Mouse (Mus musculus): ENCODE measurements around the gene Smim24.

Gene Smim24

DNA sequence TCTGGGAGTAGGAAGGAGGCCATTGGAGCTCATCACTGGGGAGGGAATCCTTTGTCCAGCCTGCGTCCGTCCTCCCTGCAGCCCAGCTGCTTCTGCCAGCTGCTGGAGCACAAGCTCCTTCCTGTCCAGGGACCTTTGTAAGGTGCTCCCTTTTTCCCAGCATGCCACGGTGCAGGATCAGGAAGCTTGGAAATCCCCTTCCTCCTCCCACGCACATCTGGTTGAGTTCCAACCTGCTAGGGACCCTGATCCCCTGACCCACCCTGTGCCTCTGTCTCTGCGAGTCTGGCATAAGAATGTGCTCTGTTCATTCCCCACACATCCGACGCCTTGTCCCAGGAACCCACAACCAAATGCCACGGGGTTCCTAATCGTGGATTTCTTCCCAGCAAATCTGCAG is 18.1 kb downstream of the Smim24 start:
- no peak for DNase-seq

DNA sequence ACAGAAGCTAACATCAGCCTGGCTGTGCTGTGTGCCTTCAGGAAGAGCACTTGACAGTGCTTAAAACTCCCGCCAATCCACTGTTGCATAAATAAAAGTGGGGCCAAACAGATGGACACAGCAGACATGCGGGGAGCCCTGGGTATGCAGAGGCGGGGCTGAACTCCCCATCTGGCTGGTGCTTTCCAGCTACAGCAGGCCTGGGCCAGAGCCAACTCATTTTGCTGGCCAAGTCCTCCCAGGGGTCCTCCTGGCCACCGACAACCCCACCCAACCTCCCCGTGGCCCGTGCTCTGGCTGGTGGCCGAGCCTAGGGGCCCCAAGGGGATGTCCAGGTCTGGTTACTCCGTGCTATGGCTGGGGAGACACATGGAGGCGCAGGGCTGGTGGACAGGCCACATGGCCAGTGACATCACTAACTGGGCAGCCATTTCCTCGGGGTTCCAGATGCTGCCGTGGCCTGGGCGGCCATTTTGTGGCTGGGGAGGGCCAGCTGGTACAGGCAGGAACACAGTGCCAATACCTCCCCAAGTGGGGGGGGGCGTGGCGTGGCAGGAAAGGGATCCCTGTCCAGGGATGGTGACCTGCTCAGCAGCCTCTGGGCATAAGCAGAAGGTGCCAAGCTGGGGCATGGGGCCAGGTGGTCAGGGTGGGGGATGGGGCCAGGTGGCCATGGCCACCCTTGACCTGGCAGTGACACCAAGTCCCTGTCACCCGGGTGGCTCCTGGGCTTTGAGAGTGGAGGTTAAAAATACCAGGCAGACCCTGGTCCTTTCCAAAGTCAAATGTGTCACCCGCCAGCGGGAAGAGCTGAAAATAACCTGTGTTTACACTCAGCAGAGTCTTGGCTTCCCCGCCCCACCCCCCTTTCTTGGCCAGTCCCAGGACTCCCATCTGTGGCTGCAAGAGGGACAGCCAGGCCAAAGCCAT is 18.9 kb downstream of the Smim24 start:
- DNase-seq = peak; percentile 83 to 89

DNA sequence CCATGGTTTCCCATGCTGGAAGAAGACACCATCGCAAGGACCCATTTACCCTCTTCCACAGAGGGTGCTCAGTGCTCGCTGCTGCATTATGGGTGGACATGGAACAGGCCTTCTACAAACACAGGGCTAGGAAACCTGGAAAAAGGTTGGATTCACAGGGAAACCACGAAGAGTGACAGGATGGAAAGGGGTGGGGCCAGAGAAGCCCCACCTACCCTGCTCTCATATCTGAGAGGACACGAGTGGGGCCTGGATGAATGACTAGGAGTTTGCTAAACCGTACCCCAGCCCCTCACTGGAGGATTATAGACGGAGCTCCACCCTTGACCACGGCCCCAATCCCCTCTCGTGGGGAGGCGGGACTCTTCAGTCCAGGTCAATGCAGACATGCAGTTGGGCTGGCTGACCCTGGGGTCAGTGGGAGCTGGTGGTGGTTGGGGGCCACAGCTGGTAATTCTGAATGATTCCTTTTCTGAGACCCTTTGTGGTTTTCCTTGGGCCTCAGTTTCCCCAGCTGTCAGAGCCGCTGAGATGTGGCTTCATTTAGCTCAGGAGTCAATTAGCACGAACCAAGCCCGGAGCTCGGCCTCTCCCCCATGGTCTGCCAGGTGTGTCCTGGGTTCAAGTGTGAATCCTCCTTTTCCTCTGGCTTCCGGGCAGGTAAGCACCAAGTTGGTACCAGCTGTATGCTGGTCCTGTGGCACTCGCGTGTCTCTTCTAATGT is 19.9 kb downstream of the Smim24 start:
- DNase-seq = no peak

DNA sequence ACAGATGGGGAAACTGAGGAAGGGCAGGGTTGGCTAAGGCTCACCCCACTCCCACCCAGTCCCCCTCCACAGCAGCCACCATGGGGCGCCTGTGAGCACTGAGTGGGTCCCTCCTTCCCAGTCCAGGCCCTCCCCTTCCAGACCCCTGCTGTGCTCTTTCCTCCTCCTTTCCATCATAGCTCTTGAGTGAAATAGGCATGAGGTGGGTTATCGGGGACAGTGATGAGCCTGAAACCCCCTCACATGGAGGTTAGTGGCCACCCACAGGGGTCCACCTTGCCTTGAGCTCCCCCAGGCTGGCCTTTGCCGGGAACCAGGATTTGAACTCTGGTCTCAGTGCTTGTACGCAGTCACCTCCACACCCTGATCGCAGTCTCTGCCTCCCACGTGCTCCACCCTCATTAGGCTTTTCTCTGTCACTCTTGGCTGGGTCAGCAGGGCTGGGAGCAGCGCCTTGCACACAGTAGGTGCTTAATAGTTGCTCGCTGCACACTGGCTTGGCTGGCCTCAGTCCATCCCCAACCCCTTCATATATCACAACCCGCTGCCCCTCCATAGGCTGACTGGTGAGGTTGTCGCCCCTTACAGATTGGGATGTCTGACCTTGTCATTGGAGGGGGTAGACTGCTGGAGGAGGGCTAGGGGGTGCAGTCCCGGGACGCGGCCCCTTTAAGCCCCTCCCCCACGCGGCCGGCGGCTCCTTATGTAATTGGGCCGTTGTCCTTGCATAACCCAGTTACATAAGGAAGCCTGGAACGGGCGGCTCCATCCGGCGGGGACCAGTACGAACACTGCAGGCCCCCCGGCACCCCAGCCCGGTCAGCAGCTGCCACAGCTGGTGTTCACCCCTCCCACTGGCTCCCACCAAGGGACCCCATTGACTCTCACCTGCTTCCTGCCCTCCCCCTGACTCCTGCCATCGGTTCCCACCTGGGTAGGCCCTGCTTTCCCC is 20.7 kb downstream of the Smim24 start:
- peak; percentile 76 to 88 for DNase-seq

DNA sequence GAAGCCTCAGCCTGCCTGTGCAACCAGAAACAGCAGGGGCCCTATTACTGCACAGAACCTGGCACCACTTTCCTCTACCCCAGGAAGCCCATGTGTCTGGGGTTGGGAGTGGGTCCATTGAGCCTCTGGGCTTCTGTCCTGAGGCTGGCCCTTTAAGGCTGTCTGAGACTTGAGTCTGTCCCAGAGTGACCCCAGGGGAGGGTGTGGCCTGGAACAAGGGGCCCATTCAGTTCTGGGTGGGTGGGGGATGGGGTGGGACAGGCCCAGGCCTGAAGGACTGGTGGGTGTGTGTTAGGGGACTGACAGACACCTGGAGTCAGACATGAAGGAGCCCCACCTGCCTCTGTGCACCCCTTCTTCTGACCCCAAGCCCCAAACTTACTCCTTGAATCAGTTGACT is 21.8 kb downstream of the Smim24 start:
- no peak for DNase-seq

DNA sequence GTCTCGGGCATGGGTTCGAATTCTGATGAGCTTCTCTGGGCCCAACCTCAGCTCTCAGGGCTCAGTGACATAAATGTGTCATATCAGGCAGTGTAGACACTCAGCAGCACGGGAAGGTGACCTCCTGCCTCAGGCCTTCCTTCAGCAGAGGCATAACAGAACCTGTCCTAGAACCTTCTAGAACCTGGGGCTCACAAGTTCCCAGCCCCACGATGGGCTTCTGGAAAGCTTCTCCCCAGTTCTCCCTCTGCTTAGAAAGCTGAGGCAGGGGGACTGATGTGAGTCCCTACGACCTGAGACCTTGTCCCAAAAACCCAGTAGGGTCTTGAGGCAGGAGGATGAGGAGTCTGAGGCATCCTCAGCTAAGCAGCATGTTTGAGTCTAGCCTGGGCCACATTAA is 22.3 kb downstream of the Smim24 start:
- no peak for DNase-seq

DNA sequence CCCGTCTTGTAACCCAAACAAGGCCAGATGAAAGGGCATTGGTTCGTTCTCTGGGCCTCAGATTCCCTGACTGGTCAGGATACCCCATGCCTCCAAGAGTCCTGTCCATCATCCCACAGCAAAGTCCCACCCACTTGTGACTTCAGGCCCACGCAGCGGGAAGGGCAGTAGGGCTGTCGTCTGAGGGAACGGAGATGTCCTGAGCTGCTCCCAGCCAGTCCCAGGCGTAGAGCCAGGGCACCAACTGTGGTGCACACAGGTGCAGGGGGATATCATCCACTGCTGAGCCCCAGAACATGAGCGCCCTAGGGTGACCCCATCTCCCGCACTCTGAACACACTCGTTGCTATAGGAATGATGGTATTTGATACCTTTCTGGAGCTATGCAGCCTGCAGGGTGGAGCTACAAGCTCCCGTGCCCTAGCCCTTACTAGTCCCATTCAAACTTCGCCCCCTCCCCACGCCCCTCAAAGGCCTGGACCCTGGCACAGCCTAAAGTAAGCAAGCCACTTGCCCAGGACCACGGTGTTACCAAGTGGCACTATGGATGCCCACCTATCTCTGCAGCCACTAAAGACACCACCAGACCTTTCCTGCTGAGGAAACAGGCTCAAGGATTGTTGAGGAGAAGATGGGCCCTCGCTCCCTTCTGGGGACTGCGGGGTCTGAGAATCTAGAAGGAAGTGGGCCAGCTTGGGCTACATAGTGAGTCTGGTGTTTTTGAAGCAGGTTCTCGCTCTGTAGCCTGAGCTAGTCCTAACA is 22.9 kb downstream of the Smim24 start:
- DNase-seq = no peak

DNA sequence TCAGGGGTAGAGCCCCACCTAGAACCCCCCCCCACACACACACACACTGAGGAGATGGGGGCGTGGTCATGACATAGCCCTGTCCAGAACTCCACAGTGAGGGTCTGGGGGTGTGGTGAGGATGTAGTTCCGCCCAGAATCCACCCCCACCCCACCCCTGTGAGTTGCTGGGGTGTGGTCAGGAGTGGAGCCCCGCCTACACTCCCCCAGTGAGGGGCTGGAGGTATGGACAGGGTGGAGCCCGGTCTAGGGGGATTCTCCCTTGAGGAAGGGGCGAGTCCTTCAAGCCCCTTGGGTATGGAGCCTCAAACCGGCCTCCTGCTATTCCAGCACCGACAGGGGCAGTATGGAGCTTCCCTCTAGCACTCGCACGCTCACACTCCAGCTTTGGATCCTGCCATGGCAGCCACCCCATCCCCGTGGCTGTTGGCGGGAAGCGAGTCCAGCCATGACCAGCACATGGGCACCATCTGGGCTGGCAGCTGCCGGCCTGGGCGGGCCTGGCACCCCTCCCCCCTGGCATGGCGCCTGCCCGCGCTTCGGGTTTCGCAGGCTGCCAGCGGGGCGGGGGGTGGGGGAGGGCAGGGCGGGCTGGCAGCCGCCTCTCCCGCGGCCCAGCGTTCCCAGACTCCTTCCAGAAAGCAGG is 23.9 kb downstream of the Smim24 start:
- peak; percentile 91 to 96 for DNase-seq

DNA sequence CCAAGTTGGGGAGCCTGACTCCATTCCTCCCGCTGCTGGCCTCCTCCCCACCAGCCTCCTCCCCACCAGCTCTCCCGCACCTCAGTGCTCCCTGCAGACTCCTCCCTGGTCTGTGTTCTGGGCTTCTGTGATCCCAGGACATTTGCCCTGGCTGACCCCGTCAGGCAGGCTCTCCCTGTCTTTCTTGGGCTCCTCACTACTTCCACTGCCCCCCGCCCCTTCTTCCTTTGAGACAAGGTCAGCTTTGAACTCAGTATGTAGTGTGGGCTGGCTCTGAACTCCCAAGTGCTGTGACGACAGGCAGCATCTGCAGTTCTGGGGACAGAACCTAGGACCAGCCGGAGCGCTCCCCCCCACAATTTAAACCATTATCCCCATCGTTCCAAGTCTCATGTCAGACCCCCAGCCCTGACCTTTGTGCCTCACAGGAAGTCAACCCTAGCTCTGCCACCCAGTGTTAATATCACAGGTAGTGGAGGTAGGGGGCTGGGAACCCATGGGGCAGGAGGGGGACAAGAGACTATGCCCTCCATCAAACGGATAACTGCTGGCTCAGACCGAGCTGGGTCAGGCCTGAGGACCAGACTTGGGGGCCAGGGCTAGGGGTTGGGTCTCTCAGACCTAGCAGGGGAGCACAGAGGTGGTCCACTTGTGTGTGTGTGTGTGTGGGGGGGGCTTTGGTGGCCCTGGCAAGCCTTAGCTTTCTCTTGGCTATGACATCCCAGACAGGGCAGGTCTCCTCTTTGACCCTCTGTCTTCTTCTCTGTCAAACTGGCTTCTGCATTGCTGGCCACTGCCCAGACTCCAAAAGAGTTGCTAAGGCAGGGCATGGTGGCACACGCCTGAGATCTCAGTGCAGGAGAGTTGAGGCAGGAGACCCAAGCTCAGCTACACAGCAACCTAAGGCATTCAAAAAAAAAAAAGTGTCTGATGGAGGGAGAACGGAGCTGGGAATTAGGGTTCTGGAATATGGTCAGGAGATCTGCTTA is 24.7 kb downstream of the Smim24 start:
- DNase-seq = no peak

DNA sequence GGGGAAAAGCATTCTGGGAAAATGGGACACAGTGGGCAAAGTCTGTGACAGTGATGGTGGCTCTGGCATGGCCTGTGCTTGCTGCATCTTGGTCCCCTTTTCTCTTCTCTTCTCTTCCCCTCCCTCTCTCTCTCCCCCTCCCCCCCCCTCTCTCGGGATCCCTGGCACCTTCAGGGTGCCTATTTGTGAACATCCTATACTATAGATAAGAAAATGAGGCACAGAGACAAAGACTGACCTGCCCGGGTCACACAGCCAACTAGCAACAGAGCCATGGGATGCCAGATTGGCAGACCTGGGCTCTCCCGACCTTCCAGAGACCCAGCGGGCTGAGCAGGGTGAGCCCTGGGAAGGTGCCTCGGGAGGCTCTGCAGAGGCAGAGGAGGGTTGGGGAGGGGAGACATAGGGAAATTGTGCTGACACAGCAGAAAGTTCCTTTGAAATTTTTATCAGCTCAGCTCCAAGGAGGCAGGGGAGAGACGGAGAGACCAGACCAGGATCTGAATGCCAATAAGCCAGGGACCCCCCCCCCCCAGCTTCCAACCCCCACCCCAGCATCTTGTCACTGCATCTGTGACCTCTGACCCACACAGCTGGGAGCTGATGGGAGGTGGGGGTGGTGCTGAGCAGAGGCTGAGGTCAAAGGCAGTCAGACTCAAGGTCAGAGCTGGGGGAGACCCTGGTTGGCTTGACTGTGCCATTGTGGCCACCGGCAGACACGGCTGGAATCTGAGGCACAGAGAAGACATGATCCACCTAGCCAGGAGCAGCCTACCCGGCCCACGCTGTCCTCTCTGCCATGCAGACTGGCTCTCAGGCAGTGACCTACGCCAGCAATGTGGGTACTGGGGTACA is 25.6 kb downstream of the Smim24 start:
- peak; percentile 12 to 16 for DNase-seq

DNA sequence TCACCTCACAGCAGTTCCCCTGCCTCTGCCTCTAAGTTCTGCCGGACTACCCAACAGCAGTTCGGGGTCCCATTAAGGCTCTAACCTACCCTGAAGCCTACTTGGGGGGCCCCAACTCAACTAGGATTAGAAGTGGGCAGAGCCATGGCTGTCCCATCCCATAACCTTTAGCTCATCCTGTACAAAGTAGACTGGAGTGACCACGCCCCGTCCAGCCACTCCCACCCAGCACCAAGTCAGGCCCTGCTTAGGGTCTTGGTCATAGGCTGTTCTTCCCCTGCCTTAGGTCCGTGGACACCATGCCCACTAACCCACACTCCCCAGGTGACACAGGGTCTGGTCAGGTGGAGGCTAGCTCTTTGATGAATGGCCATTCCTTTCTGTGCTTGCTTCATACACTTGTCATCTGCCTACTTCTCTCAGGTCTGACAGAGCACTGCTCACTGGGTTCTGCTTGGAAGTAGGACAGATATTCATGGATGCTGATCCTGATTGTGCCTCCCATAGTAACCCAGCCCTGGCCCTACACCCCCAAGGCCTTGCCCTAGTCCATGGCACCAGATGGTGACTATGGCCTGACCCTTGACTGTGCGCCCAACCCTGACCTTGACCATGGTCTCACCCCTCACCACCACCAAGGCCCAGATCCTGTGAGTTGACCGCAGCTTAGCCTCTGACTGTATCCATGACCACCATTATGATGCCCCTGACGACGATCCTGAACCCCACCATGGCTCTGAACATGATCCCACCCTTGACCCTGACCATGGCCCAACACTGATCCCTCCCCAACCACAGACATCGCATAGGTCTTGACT is 26.5 kb downstream of the Smim24 start:
- peak; percentile 6 to 19 for DNase-seq

DNA sequence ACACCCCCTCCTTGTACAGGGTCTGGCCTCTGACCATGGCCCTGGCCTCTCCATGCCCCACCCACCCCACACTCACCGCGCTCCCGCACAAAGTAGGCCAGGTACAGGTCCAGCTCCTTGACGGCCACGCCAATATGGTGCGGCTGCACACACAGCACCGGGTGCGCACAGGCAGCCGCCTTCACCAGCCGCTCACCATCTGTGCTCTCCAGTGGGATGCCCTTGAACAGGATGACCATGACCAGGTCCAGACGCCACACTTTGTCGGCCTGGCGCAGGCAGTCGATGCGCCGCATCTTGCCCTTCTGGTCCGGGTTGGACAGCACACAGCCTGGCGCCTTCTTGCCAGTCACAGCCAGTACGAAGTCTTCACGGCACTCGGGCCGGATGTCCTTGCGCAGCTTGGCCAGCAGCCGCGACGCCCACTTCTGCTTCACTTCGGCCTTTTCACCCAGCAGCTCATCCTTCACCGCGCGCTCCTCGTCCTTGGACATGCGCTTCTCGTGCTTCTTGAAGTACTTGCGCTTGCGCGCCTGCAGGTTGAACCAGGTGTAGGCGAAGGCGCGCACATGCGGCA is 27.4 kb downstream of the Smim24 start:
- peak; percentile 64 for DNase-seq

DNA sequence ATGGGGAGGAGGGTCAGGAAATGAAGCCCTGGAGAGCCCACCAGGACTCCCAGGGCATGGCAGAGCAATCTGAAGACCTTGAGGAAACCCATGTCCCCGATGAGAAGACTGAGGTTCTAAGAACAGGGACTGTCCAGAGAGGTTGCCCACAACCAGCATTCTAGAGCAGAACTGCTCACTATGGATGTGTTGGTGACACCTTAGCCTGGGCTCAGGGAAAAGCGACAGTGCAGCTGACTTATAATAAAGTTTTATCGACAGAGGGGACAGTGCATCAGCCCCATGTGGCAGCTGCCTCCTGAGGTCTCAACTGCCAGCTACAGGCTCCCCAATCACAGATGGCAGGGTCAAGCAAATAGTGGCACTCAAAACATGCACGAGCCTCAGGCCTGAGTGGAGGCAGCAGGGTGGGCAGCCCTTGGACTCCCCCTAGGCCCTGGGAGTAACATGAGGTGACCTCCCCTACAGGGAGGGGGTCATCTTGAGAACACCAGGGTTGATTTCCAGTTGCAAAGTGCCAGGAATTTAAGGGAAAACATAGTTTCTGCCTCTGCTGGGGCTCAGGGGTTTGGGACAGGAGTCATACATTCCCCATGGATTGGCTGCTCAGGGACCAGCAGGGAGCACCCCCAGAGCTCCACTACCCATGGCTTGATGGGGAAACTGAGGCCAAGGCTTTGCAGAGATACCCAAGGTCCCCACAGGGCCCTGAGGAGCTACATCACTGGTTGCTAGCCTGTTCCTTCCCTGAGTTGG is 28.4 kb downstream of the Smim24 start:
- DNase-seq = peak; percentile 6 to 26

DNA sequence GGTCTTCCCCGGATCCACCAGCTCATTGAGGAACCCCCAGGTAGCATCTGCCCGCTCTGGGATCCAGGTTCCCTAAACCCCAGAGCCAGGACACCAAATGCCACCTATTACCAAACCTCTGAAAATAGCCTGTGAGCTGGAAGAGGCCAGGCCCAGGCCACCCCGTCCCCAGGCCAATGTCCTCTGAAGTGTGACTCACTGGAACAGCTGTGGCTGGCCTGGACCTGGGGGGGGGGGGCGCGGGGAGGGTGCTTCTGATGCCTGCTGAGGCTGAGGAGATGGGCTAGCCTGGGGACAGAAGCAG is 28.9 kb downstream of the Smim24 start:
- DNase-seq = no peak

DNA sequence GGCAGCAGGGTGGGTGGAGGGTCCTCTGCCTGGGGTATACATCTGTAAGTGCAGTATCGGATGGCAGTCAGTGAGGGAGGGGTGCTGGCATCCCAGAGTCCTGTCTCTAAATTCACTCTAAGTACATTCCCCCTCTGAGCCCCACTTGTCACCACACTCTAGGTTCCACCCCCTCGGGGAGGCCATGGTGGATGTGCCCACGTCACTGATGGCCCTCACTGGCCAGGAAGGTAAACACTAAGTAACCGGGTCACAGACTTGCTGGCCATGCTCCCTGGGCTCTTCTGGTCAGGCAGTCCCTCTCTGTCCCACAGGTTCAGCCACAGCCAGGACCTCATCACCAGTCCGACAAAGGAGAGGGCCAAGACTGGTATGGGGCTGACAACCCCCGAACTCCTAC is 29.3 kb downstream of the Smim24 start:
- peak; percentile 14 to 23 for DNase-seq

DNA sequence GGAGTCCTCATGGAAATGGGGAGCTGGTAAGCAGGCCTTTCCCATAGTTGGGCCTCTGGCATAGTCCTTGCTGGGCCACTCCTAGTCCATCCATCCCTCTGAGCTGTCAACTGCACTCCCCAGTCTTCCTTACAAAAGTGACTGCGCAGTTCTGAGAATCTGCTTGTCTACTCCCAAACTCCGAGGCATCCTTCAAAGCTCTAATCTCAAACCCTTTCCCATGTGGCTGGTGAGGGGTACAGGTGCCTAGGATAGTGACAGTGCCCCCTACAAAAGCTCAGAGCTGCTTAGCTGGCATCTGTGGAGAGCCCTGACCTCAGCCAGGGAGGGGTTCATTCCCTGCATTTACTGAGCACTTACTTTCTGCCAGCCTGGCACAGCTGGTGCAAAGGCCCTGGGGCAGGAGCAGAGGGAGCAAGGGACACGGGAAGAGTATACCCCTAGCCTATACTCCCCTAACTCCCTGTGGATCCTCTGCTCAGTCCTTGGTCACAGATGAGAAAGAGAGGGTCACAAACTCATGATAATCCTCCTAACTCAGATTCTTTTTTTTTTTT is 29.9 kb downstream of the Smim24 start:
- DNase-seq = peak; percentile 6 to 19
